ENCODE assay signal across 8 mouse cellular contexts in the genomic region with DNA sequence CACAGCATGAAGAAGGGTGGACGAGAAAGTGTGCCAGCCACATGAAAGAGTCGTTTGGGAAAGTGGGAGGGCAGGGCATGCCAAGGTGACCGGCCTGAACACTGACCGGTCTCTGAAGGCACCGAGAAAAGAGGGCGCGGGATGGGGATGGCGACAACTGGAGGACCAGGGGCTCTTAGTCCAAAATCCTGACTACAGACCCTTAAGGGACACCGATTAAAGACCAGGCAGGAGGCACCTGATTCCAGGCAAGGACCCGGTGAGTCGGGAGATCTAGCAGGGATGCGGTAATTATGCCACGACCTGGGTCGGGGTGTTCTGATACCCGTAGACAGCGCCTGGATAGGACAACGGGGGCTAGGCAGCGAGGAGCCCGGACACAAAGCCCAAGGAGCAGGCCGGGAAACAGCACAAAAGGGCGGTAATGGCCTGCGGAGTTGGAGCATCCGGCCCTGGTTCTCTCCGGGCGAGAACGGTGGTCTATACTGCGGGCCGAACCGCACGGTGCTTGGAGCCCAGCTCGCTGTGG. TPM values are rescaled to one million over a fixed set of nuclear protein-coding genes. Genes with fewer than 3 reads are reported as not detected.
DNase-seq lines count a peak whose midpoint lies in the region; ATAC-seq and TF ChIP-seq lines count a peak whose summit lies in the region.

No protein-coding gene starts in this region.

- H3K9ac ChIP-seq in lung, embryonic 14.5 days: peak overlapping the region; percentile 81
- peak overlapping the region; percentile 78 for H3K9ac ChIP-seq in liver, adult 2 months (ENCODE audit: low read depth, low read length)
- H3K9ac ChIP-seq in neural tube, embryonic 15.5 days (replicated peaks): peak overlapping the region; percentile 73

- H3K4me1 ChIP-seq in lung, embryonic 14.5 days (ENCODE audit: insufficient read depth): 0 out of 2 replicates have a peak, but pooled peaks cover 2% of the 10 kb centered on the region
- H3K4me1 ChIP-seq in cortical plate, adult 2 months (ENCODE audit: control insufficient read depth, insufficient read depth, low read length): peaks cover 4% of the 10 kb centered on the region
- peaks cover 5% of the 10 kb centered on the region for H3K4me1 ChIP-seq in liver, adult 2 months (ENCODE audit: control insufficient read depth, insufficient read depth, low read length)
- H3K4me1 ChIP-seq in neural tube, embryonic 15.5 days: peaks cover 42% of the 10 kb centered on the region

- no peak for TF ChIP-seq CTCF in lung, embryonic 14.5 days (IDR thresholded peaks at IDR 0.05; ENCODE audit: low read depth)
- no peak for TF ChIP-seq CTCF in cortical plate, adult 2 months (IDR thresholded peaks at IDR 0.05; ENCODE audit: extremely low read depth, insufficient read depth, low read length)
- no peak for TF ChIP-seq CTCF in liver, adult 2 months (IDR thresholded peaks at IDR 0.05; ENCODE audit: low read depth, low read length)

- H3K9me3 ChIP-seq in lung, embryonic 14.5 days (ENCODE audit: low read depth, low read length): no peaks in the 10 kb centered on the region
- no peaks in the 10 kb centered on the region for H3K9me3 ChIP-seq in neural tube, embryonic 15.5 days (replicated peaks)

- under 1% methylated on average over 31 of the region's 31 CpGs for WGBS in lung, embryonic 14.5 days
- 1% methylated on average over 31 of the region's 31 CpGs for WGBS in liver, adult 2 months
- under 1% methylated on average over 30 of the region's 31 CpGs for WGBS in neural tube, embryonic 15.5 days

- H3K4me3 ChIP-seq in lung, embryonic 14.5 days (ENCODE audit: low read depth, low read length): peak overlapping the region; percentile 70
- peak overlapping the region; percentile 75 for H3K4me3 ChIP-seq in cortical plate, adult 2 months (ENCODE audit: insufficient read depth, low read length)
- peak overlapping the region; percentile 86 for H3K4me3 ChIP-seq in liver, adult 2 months (ENCODE audit: insufficient read depth, low read depth, low read length)
- H3K4me3 ChIP-seq in neural tube, embryonic 15.5 days (replicated peaks): peak overlapping the region; percentile 77

- no peaks in the 10 kb centered on the region for H3K79me2 ChIP-seq in liver, adult 2 months (ENCODE audit: control insufficient read depth, insufficient read depth, low read length)

- peak overlapping the region; percentile 52 for H3K27ac ChIP-seq in lung, embryonic 14.5 days (ENCODE audit: low read depth)
- peak overlapping the region; percentile 96 for H3K27ac ChIP-seq in cortical plate, adult 2 months (ENCODE audit: insufficient read depth, low read length)
- H3K27ac ChIP-seq in liver, adult 2 months (replicated peaks; ENCODE audit: insufficient read depth, low read depth, low read length): peak overlapping the region; percentile 45
- peak overlapping the region; percentile 99 for H3K27ac ChIP-seq in neural tube, embryonic 15.5 days (replicated peaks)

- peak; percentile 28 for ATAC-seq in lung, embryonic 14.5 days (ENCODE audit: insufficient read depth)
- peak; percentile 18; the same call in 1 of the 2 replicates for ATAC-seq in neural tube, embryonic 15.5 days (ENCODE audit: low FRiP score)

- peak; percentile 54 for DNase-seq in lung, embryonic 14.5 days
- no peak for DNase-seq in lung, postnatal 36 days
- DNase-seq in forelimb bud, embryonic 11.5 days (ENCODE audit: low read depth, low spot score): peak; percentile 31
- DNase-seq in liver, adult 2 months (ENCODE audit: extremely low read depth, low read depth, low spot score): no peak
- no peak for DNase-seq in urinary bladder, postnatal 36 days (ENCODE audit: low spot score in 2 of 2)
- no peak for DNase-seq in right cerebral cortex, postnatal 36 days (ENCODE audit: low spot score in 2 of 2)

- peak overlapping the region; percentile 98 for H3K4me2 ChIP-seq in lung, embryonic 14.5 days
- H3K4me2 ChIP-seq in neural tube, embryonic 15.5 days: peak overlapping the region; percentile 84

- no peak for TF ChIP-seq POLR2A in cortical plate, adult 2 months (IDR thresholded peaks at IDR 0.05; ENCODE audit: extremely low read depth, insufficient read depth, low read length)
- TF ChIP-seq POLR2A in liver, adult 2 months (IDR thresholded peaks at IDR 0.05; ENCODE audit: extremely low read depth, insufficient read depth, low read length): no peak

- H3K27me3 ChIP-seq in lung, embryonic 14.5 days (ENCODE audit: insufficient read depth, low read length): no peaks in the 10 kb centered on the region
- H3K27me3 ChIP-seq in liver, adult 2 months (ENCODE audit: control insufficient read depth, insufficient read depth, low read length): no peaks in the 10 kb centered on the region
- no peaks in the 10 kb centered on the region for H3K27me3 ChIP-seq in neural tube, embryonic 15.5 days (replicated peaks)

- H3K36me3 ChIP-seq in lung, embryonic 14.5 days (ENCODE audit: insufficient read depth): no peaks in the 10 kb centered on the region
- H3K36me3 ChIP-seq in liver, adult 2 months (ENCODE audit: control insufficient read depth, insufficient read depth, low read length): peaks cover 10% of the 10 kb centered on the region; the same call in 1 of the 2 replicates
- no peaks in the 10 kb centered on the region for H3K36me3 ChIP-seq in neural tube, embryonic 15.5 days

RNA-seq across cellular contexts. Expression of gene Slc43a2, which starts 0.6 kb away (rescaled TPM):
- 4.0 and 6.4 TPM in 2 replicates for polyA plus RNA-seq in lung, embryonic 14.5 days (2014; fragmentation: Nextera tagmentation; extraction: Ambion mirVana)
- polyA plus RNA-seq in cortical plate, adult 2 months (2012; rRNA removed): 32.0 and 34.3 TPM in 2 replicates
- total RNA-seq in liver, adult 2 months (2014; rRNA removed): 4.1 and 8.9 TPM in 2 replicates
- 5.2 and 8.0 TPM in 2 replicates for polyA plus RNA-seq in liver, adult 2 months (2012; rRNA removed)
- 15.7 and 15.8 TPM in 2 replicates for polyA plus RNA-seq in neural tube, embryonic 15.5 days (2015; fragmentation: Nextera tagmentation; extraction: Ambion mirVana)

RNA-seq across cellular contexts. Expression of gene Scarf1, which starts 17.6 kb away (rescaled TPM):
- polyA plus RNA-seq in lung, embryonic 14.5 days (2014; fragmentation: Nextera tagmentation; extraction: Ambion mirVana): 11.6 and 15.2 TPM in 2 replicates
- polyA plus RNA-seq in cortical plate, adult 2 months (2012; rRNA removed): 2.7 and 3.2 TPM in 2 replicates
- 5.8 and 7.5 TPM in 2 replicates for total RNA-seq in liver, adult 2 months (2014; rRNA removed)
- polyA plus RNA-seq in liver, adult 2 months (2012; rRNA removed): 10.3 and 16.9 TPM in 2 replicates
- polyA plus RNA-seq in neural tube, embryonic 15.5 days (2015; fragmentation: Nextera tagmentation; extraction: Ambion mirVana): 3.9 and 4.7 TPM in 2 replicates

RNA-seq across cellular contexts. Expression of gene Rilp, which starts 21.0 kb away (rescaled TPM):
- polyA plus RNA-seq in lung, embryonic 14.5 days (2014; fragmentation: Nextera tagmentation; extraction: Ambion mirVana): 0.43 and 0.58 TPM in 2 replicates
- polyA plus RNA-seq in cortical plate, adult 2 months (2012; rRNA removed): 2.8 TPM in 2 replicates
- total RNA-seq in liver, adult 2 months (2014; rRNA removed): 23.0 and 27.9 TPM in 2 replicates
- polyA plus RNA-seq in liver, adult 2 months (2012; rRNA removed): 29.8 and 32.6 TPM in 2 replicates
- polyA plus RNA-seq in neural tube, embryonic 15.5 days (2015; fragmentation: Nextera tagmentation; extraction: Ambion mirVana): 2.8 and 3.1 TPM in 2 replicates

RNA-seq across cellular contexts. Expression of gene Prpf8, which starts 44.3 kb away (rescaled TPM):
- 96.9 and 104 TPM in 2 replicates for polyA plus RNA-seq in lung, embryonic 14.5 days (2014; fragmentation: Nextera tagmentation; extraction: Ambion mirVana)
- 88.8 and 89.2 TPM in 2 replicates for polyA plus RNA-seq in cortical plate, adult 2 months (2012; rRNA removed)
- total RNA-seq in liver, adult 2 months (2014; rRNA removed): 72.8 and 102 TPM in 2 replicates
- 59.4 and 63.3 TPM in 2 replicates for polyA plus RNA-seq in liver, adult 2 months (2012; rRNA removed)
- 43.9 and 44.3 TPM in 2 replicates for polyA plus RNA-seq in neural tube, embryonic 15.5 days (2015; fragmentation: Nextera tagmentation; extraction: Ambion mirVana)

RNA-seq across cellular contexts. Expression of gene Pitpna, which starts 57.0 kb away (rescaled TPM):
- 84.7 and 89.6 TPM in 2 replicates for polyA plus RNA-seq in lung, embryonic 14.5 days (2014; fragmentation: Nextera tagmentation; extraction: Ambion mirVana)
- polyA plus RNA-seq in cortical plate, adult 2 months (2012; rRNA removed): 259 TPM in 2 replicates
- 19.7 and 21.0 TPM in 2 replicates for total RNA-seq in liver, adult 2 months (2014; rRNA removed)
- 24.6 and 28.9 TPM in 2 replicates for polyA plus RNA-seq in liver, adult 2 months (2012; rRNA removed)
- 113 and 117 TPM in 2 replicates for polyA plus RNA-seq in neural tube, embryonic 15.5 days (2015; fragmentation: Nextera tagmentation; extraction: Ambion mirVana)

Comparison
In these comparisons a context has a peak if more than half of its experiments do, and no peak if none do; other contexts are left out.
1. DNase-seq: peak in lung, embryonic 14.5 days (single experiment) and forelimb bud, embryonic 11.5 days (single experiment); none in lung, postnatal 36 days (single experiment), liver, adult 2 months (single experiment), urinary bladder, postnatal 36 days (0 of 2) and right cerebral cortex, postnatal 36 days (0 of 2).
2. H3K27ac ChIP-seq: peak in every context shown above with its lines; median percentile 99 in neural tube, embryonic 15.5 days; 96 in cortical plate, adult 2 months; 52 in lung, embryonic 14.5 days; 45 in liver, adult 2 months.
3. Peak in every context shown above with its lines, with median percentiles within 50 percentile points of each other: H3K4me3 ChIP-seq and H3K9ac ChIP-seq.